Mouse (Mus musculus): ENCODE results near the gene 0610012G03Rik.
"Not testable (repeated sequence)": the region's sequence is repeated elsewhere in the genome, so short reads cannot be mapped to it uniquely, and the experiment has no call there.

The 0610012G03Rik gene

GRCm38 (mm10) chr16:31948345-31948774, at the start of gene 0610012G03Rik, which contains the start of gene Ncbp2:
Gene 0610012G03Rik, minus strand, starts transcription at chr16:31948494.
Gene Ncbp2, plus strand, starts transcription at chr16:31948513.
- DNase-seq (ENCODE audit: low spot score in 2 of 2), result peak; percentile 94

DNA sequence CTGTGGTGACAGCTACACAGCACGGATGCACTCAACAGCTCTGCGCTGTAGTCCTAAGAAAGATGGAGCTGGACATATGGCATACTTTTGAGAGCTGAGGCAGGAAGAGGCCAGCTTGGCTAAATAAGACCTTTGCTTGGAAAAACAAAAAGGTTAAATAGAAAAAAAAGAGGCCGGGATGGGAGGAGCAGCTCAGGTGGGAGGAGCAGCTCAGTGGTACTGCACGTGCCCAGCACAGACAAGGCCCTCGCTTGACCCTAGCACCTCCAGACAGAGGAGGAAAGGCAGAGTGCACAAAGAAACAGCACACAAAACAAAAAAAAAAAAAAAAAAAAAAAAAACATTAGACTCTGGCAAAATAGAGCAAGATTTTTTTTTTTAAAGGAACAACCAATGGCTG, 48.1 kb upstream of the 0610012G03Rik start:
- no peak for DNase-seq (ENCODE audit: low spot score in 2 of 2)

DNA sequence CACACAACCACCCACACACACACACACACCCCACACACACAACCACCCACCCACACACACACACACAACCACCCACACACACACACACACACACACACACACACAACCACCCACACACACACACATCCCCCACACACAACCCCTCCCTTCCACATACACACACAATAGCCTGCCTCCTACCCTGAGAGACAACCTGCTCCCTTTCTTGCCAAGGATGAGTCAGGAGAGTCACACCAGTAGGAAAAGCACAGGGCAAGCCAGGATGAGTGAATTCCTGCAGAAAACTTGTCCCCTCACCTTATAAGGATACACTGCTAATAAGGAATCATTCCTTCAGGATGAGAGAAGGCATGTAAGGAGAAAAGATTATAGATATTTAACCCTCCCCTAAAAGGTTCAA, 45.7 kb upstream of the 0610012G03Rik start:
- no peak for DNase-seq (ENCODE audit: low spot score in 2 of 2)

DNA sequence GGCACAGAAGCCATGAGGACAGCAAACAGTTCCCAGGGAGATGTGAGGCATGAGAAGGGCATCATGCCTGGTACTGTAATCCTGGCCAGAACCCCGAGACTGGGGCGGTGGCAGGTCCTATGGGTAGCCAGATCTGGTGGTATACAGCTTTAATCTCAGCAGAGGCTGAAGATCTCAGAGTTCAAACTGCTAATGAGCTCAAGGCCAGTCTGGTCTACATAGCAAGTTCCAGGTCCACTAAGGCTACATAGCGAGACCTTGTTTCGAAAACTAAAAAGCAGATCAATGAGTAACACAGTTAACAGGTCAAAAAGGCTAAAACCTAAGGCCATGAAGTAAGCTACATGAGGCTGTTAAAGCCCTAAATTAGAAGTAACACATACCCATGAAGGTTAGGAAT, 44.9 kb upstream of the 0610012G03Rik start:
- no peak for DNase-seq (ENCODE audit: low spot score in 2 of 2)

DNA sequence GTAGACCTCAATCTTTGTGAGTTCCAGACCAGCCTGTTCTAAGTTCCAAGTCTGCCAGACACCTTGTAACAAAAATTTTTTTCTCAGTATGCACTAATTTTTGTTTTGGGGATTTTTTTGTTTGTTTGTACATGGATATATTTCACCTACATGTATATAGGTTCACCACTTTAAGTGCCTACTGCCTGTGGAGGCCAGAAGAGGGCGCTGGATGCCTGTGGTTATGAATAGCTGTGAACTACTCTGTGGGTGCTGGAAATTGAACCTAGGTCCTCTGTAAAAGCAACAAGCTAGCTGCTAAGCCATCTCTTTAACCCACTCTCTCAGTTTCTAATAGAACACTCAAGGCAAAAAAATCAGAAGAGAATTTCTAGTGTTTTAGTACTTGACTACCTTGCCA, 43.7 kb upstream of the 0610012G03Rik start:
- DNase-seq (ENCODE audit: low spot score in 2 of 2), result no peak

DNA sequence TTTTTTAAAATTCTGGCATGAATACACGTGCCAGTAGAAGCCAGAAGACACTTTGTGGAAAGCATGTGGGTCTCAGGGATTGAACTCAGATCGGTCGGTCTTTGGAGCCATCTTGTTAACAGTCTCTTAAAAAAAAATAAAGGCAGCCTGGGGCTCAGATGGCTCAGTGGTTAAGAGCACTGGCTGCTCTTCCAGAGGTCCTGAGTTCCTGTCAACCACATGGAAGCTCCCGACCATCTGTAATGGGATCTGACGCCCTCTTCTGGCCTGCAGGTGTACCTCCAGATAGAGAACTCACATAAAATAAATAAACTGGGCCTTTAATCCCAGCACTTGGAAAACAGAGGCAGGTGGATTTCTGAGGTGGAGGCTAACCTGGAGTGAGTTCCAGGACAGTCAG, 32.7 kb upstream of the 0610012G03Rik start:
- DNase-seq (ENCODE audit: low spot score in 2 of 2), result no peak

GRCm38 (mm10) chr16:31979501-31979900, 31.2 kb upstream of the 0610012G03Rik start:
- no peak for DNase-seq (ENCODE audit: low spot score in 2 of 2)

- DNase-seq (ENCODE audit: low spot score in 2 of 2), result no peak
Measured at GRCm38 (mm10) chr16:31975258-31975657, 27.0 kb upstream of the 0610012G03Rik start.

DNA sequence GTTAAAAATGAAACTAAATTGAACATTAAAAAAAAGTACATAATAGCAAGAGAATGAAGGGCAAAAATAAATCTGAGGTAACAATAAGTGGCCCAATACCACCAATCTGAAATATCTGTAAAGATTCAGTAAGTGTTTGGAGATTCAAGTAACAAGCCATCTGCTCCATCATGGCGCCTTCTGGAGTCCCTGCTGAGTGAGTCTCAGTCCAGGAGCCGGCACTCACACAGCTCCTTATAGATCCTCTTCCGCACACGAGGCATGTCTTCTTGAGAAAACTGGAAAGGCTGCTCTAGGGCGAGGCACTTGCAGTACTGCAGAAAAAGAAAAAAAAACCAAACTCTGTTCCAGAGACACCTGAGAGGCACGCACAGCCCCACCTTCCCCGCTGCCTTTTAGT, 14.9 kb upstream of the 0610012G03Rik start:
- DNase-seq (ENCODE audit: low spot score in 2 of 2), result no peak

DNA sequence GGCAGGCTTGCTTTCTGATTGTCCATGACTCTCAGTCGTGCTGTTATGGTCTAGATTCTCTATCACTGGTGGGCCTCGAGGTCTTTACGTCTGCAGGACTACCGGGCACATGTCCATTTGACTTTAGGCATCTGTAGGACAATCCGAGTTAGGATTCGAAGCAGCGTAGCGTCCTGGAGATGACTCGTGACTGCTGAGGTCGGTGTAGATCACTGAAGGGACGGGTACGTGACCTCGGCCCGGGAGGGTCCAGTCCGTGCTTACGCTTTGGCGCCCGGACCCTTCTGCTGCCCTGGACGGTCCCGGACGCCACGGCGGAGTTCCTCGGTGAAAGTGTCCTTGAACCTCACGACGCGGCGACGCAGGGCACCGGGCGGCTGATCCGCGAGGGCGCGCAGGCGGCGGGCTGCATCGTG, 385 bp downstream of the 0610012G03Rik start:
- DNase-seq (ENCODE audit: low spot score in 2 of 2), result no peak

DNA sequence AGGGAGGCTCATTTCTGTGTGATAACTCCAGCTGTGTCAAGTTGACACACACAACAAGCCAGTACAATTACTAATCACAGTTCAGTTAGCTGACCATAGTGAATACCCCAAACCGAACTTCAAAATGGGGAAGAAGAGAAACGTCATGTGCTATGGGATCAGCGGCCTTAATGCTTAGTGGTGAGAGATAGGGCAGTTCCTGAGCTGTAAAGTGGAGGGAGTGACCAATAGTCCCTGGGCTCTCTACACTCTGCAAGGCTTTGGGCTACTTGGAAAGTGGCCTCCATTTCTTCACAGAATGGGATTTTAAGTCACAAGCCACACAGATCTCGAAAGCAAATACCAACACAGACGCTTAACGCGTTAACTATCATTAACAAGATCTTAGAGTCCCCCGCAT, 961 bp downstream of the 0610012G03Rik start:
- no peak for DNase-seq (ENCODE audit: low spot score in 2 of 2)

GRCm38 (mm10) chr16:31945986-31946385, 2.3 kb downstream of the 0610012G03Rik start:
- not testable (repeated sequence) for DNase-seq (ENCODE audit: low spot score in 2 of 2)

DNA sequence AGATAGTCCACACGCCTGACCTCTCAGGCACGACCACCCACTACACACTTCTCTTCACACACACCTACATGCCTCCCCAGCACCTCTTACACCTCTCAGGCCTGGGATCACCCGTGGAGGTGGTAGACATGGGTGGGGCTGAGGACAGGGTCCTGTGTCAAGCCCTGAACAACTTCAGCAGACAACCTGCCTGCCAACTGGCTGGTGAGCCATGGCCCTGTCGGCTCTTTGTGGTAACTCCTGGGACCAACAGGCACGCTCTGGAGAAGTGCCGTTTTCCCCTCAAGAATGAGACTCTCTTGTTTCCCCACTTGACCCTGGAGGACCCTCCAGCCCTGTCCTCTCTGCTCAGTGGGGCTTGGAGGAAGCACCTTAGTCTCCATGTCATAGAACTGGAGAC, 2.9 kb downstream of the 0610012G03Rik start:
- DNase-seq (ENCODE audit: low spot score in 2 of 2), result no peak

DNA sequence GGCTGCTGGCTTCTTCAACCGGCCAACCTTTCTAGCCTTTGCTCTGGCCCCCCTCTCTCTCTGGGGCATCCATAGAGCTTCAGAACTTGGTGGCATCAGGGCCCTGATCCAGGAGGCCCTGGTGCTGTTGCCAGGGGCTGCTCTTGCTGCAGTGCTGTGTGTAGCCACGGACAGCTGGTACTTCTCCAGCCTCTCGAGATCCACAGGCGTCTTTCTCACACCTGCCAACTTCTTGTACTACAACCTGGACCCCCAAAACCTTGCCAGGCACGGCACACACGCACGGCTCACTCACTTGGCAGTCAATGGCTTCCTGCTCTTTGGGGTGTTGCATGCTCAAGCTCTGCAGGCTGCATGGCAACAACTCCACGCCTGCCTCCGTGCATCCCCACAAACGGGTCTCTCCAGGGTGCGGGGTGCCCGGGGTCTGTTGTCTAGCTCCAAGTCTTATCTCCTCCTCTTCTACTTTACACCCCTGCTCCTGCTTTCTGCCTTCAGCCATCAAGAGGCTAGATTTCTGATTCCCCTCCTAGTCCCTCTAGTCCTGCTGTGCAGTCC, 3.5 kb downstream of the 0610012G03Rik start:
- no peak for DNase-seq (ENCODE audit: low spot score in 2 of 2)

DNA sequence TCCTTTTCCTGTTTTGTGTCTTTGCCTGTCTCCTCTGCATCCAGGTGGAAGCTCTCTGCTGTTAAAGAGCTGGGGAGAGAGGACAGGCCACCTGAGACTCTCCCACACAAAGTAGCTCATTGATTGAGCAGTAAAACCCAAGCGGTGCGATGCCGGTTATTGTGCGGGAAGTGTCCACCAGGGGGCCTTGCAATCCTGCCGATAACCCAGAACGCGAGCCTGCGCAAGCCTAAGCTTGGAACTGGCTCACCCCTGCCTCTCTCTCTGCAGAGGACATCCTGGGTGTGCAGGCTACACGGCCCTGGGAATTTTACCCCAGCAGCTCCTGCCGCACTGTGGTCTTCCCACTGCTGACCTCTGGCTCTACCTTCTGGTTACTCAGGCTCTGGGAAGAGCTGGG, 4.3 kb downstream of the 0610012G03Rik start:
- DNase-seq (ENCODE audit: low spot score in 2 of 2), result peak in 1 of 2 experiments; percentile 64

- DNase-seq (ENCODE audit: low spot score in 2 of 2), result no peak
Measured at GRCm38 (mm10) chr16:31940586-31940985, 7.7 kb downstream of the 0610012G03Rik start.

GRCm38 (mm10) chr16:31938856-31939255, 9.4 kb downstream of the 0610012G03Rik start:
- DNase-seq (ENCODE audit: low spot score in 2 of 2), result no peak

DNA sequence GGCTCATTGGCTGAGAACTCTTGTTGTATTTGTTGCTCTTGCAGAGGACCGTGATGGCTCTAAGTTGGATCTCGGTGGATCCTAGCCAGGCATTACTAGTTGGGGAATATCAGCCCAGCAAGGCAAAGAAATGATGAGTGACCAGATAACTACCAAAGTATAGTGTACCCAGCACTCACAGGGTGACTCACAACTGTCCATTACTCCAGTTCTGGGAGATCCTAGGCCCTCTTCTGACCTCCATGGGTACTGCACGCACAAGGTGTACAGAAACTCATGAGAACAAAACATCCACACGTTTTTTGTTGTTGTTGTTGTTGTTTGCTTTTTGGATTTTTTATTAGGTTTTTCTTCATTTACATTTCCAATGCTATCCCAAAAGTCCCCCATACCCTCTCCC, 11.7 kb downstream of the 0610012G03Rik start:
- no peak for DNase-seq (ENCODE audit: low spot score in 2 of 2)

GRCm38 (mm10) chr16:31935091-31935979, 13.0 kb downstream of the 0610012G03Rik start:
- DNase-seq (ENCODE audit: low spot score in 2 of 2), result peak in 1 of 2 experiments; percentile 46

- DNase-seq (ENCODE audit: low spot score in 2 of 2), result no peak
Measured at GRCm38 (mm10) chr16:31934550-31935010, 13.7 kb downstream of the 0610012G03Rik start.

DNA sequence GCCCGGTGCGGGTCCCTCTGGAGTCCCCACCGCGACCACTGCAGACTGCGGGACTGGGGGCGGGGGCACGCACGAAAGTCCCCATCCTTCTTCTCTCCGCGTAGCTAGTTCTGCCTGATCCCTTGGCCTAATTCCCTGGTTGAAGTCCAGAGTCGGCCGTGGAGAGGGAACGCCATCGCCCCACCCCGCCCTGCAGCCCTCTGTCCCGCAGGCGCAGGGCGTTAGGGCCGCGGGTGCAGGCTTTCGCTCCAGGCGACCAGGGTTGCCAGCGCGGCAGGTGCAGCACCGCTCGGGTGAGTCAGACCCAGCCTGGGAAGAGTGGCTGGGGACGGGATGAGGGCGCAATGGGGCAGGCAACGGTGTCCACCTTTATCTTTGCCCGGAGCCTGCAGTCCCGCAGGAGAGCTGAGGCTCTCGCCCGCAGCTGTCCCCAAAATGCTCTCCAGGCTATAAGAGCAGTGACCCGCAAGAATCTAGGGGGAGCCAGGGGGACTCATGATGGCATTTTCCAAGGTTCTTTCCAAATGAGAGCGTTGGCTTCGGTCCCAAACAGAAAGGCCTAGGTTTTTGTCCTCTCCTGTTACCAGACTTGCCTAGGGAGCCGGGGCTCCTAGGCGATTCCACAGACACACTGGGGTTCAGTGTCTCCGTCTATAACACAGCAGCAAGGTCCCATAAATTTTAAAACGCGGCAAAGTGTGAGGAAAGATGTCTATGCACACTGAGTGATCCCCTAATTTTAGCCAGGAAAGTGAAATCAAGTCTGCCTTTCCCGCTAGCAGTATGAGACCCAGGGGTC, 14.3 kb downstream of the 0610012G03Rik start, which contains the start of gene Pigz:
Pigz (plus strand) TSS at position 101 of the 799 bp plus-strand sequence.
- no peak for DNase-seq (ENCODE audit: low spot score in 2 of 2)

Measured in right cerebral cortex, postnatal 36 days (tissue).